Mouse (Mus musculus): ENCODE measurements around the gene Itih1.

The Itih1 gene

GRCm38 (mm10) chr14:30907814-30908265 lies 35.2 kb downstream of the Itih1 start:
- no peak for ATAC-seq (ENCODE audit: insufficient number of reproducible peaks, low FRiP score, low TSS enrichment)

- ATAC-seq (ENCODE audit: insufficient number of reproducible peaks, low FRiP score, low TSS enrichment): no peak
Measured at GRCm38 (mm10) chr14:30906001-30906400, 37.1 kb downstream of the Itih1 start.

GRCm38 (mm10) chr14:30904307-30904706 lies 38.8 kb downstream of the Itih1 start:
- ATAC-seq (ENCODE audit: insufficient number of reproducible peaks, low FRiP score, low TSS enrichment): no peak

- no peak for ATAC-seq (ENCODE audit: insufficient number of reproducible peaks, low FRiP score, low TSS enrichment)
Measured at GRCm38 (mm10) chr14:30903036-30903435, 40.1 kb downstream of the Itih1 start.

- ATAC-seq (ENCODE audit: insufficient number of reproducible peaks, low FRiP score, low TSS enrichment): no peak
Measured at GRCm38 (mm10) chr14:30902628-30903027, 40.5 kb downstream of the Itih1 start.

GRCm38 (mm10) chr14:30899972-30900371 lies 43.1 kb downstream of the Itih1 start:
- no peak for ATAC-seq (ENCODE audit: insufficient number of reproducible peaks, low FRiP score, low TSS enrichment)

GRCm38 (mm10) chr14:30888271-30888732 lies 54.8 kb downstream of the Itih1 start:
- peak; percentile 60 for ATAC-seq (ENCODE audit: insufficient number of reproducible peaks, low FRiP score, low TSS enrichment)

- ATAC-seq (ENCODE audit: insufficient number of reproducible peaks, low FRiP score, low TSS enrichment): no peak
Measured at GRCm38 (mm10) chr14:30886204-30886603, 56.9 kb downstream of the Itih1 start, which contains the start of gene Itih4. Gene Itih4, plus strand, starts transcription at chr14:30886476.

- ATAC-seq (ENCODE audit: insufficient number of reproducible peaks, low FRiP score, low TSS enrichment): no peak
Measured at GRCm38 (mm10) chr14:30885298-30885697, 57.8 kb downstream of the Itih1 start.

- peak; percentile 57 for ATAC-seq (ENCODE audit: insufficient number of reproducible peaks, low FRiP score, low TSS enrichment)
Measured at GRCm38 (mm10) chr14:30881718-30882108, 61.4 kb downstream of the Itih1 start.

- ATAC-seq (ENCODE audit: insufficient number of reproducible peaks, low FRiP score, low TSS enrichment): no peak
Measured at GRCm38 (mm10) chr14:30880811-30881717, 62.0 kb downstream of the Itih1 start.

GRCm38 (mm10) chr14:30880251-30880650 lies 62.8 kb downstream of the Itih1 start:
- ATAC-seq (ENCODE audit: insufficient number of reproducible peaks, low FRiP score, low TSS enrichment): no peak

GRCm38 (mm10) chr14:30879794-30880193 lies 63.3 kb downstream of the Itih1 start:
- no peak for ATAC-seq (ENCODE audit: insufficient number of reproducible peaks, low FRiP score, low TSS enrichment)
